Mouse (Mus musculus) brain, embryonic 14.5 days (tissue): ENCODE measurements at regions not wholly inside any gene's neighbourhood (a gene's known extent, or its start where the extent isn't known, plus 50 kb on each side); places are given as distances from the start of the nearest gene placed in this dataset.

Source experiments
- CTCF ChIP-seq: fragments of 200-500 bp; IDR thresholded peaks from 2 replicates; pipeline ENCODE4 v1.5.1; 2012; ENCODE audit warnings: inconsistent platforms, mild to moderate bottlenecking, moderate library complexity, borderline replicate concordance; ENCODE audit not compliant: insufficient read depth, insufficient read length; ENCODE audit errors: extremely low read depth
- POLR2A ChIP-seq: fragments of 200-500 bp; IDR thresholded peaks from 2 replicates; pipeline ENCODE4 v1.6.1; 2012; ENCODE audit warnings: mild to moderate bottlenecking, inconsistent platforms, borderline replicate concordance; ENCODE audit not compliant: poor library complexity, insufficient read depth, insufficient read length, severe bottlenecking; ENCODE audit errors: extremely low read depth

DNA sequence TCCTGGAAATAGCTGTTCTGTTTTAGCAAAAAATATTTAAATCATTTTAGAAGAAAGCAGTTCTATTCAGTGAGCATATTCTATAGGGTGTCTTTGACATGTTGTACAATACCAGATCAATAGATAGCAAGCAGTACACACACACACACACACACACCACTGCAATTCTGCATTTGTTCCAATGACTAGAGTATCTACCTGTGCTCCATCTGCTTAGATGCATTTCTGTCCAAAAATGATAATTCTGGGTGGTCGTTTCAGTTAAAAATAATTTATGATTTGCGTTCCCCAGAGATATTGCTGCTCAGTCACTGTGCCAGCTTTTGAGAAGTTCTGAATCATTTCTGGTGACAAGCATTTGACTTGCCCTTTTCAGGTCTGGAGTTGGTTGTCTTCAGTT lies 573.5 kb upstream of the Kcnd2 start:
- no peak for TF ChIP-seq CTCF
- no peak for TF ChIP-seq POLR2A
